Mouse (Mus musculus): ENCODE measurements around the gene Rnase11. TPM values are rescaled to one million over a fixed set of nuclear protein-coding genes. Genes with fewer than 3 reads are reported as not detected.
"Not testable (repeated sequence)": the region's sequence is repeated elsewhere in the genome, so short reads cannot be mapped to it uniquely, and the experiment has no call there.

The Rnase11 gene
- polyA plus RNA-seq (2016; fragmentation: Nextera tagmentation; extraction: Ambion mirVana), result not detected in 2 replicates

GRCm38 (mm10) chr14:51050063-51050462 lies at the start of gene Rnase11:
Rnase11 (minus strand) TSS chr14:51050163.
- 76% methylated on average over 2 of the region's 2 CpGs for WGBS
- Histone ChIP-seq H3K4me3 (replicated peaks) (no peak within 1 kb of the TSS), H3K9me3 (no peaks in the 10 kb centered on the region), H3K4me2 (no peak within 1 kb of the TSS), H3K27ac (no peak within 1 kb of the TSS), H3K4me1 (peaks cover 12% of the 10 kb centered on the region), H3K27me3 (peaks cover 28% of the 10 kb centered on the region), H3K9ac (no peak within 1 kb of the TSS), H3K36me3 (replicated peaks) (no peaks in the 10 kb centered on the region)
- no peak for ATAC-seq (ENCODE audit: low FRiP score)

DNA sequence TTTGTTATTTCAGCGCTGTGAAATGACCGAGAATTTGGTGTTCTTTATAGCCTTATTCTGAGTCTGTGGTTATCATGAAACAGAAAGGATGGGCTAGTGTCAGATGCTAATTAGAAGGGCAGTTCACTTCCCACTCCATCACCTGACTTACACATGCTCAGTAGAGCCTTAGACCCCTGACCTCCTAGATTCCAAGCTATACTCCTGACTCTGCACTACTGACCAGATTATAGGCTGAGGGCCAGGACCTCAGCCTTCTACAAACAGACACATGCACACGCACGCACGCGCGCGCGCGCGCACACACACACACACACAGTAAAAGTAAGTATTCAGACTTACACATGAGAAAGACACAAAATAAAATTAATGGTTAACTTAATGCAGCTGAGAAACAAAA lies 49.0 kb upstream of the Rnase11 start:
- H3K27me3 ChIP-seq, result no peaks in the 10 kb centered on the region
- H3K4me3 ChIP-seq (replicated peaks), result no peak overlapping the region
- no peak overlapping the region for H3K9ac ChIP-seq
- no peaks in the 10 kb centered on the region for H3K9me3 ChIP-seq
- no peak for ATAC-seq (ENCODE audit: low FRiP score)
- H3K4me1 ChIP-seq, result no peaks in the 10 kb centered on the region
- no peak overlapping the region for H3K27ac ChIP-seq
- no peaks in the 10 kb centered on the region for H3K36me3 ChIP-seq (replicated peaks)
- WGBS, result 96% methylated on average over 11 of the region's 11 CpGs
- H3K4me2 ChIP-seq, result no peak overlapping the region

DNA sequence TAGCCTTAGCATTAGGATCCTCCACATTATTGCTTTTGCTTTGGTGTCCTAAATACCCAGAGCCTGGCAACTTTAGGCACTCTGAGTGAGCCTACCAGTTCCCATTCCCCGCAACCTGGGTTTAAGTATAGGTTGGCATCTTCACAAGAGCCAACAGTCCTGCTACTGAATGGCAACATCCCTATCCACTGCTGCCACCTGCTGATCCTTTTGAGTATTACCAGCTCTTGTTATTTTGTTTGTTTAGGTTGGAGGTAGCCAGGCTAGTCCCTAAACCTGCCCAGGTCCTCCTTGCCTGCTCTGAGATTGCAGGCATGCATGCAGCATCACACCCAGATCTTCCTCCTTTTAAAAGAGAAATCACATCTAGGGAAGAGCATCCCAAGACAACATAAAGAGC lies 48.3 kb upstream of the Rnase11 start:
- H3K36me3 ChIP-seq (replicated peaks); H3K4me1 ChIP-seq; H3K4me3 ChIP-seq (replicated peaks); H3K27ac ChIP-seq; H3K4me2 ChIP-seq; H3K9ac ChIP-seq; H3K27me3 ChIP-seq; H3K9me3 ChIP-seq: not testable (repeated sequence)
- 49% methylated on average over 1 of the region's 1 CpGs for WGBS
- ATAC-seq (ENCODE audit: low FRiP score), result peak; percentile 55; the same call in 1 of the 2 replicates

DNA sequence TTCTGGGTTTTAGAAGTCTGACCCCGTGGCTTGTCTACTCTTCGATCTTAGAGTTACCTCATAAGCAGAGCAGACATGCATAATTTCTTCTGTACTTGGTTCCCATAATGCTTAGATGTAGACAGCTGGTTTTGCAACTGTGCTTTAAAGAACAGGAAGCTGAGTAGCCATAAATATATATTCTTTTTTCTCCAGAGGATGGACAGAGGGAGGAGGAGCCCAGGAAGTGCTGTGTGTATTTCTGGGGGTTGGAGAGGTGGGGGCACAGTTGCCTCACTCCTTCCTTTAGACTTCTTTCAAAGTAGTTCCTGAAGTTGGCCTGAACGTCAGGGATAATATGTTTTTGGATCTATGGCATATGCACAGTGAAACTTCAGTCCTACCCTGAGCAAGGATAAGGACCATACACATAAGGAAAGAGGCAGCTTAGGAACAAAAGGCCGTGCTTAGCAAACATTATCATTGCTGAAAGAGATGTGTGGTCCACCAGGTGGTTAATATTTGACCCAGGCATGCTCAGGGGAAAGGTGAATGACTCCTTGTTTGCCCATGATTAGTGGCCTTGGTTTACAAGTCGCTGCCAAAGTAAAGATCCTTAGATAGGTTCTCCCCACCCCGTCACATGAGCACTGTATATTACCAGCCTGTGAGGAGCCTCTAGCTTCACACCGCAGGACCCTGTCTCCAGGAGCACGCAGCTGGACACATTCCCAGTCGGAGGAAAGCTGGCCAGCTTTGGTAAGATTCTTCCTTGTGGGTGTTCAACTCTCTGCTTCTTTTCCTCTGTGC lies 46.0 kb upstream of the Rnase11 start:
- WGBS, result 79% methylated on average over 9 of the region's 9 CpGs
- Histone ChIP-seq H3K27ac (no peak overlapping the region), H3K4me1 (peaks cover 5% of the 10 kb centered on the region), H3K27me3 (no peaks in the 10 kb centered on the region), H3K9ac (no peak overlapping the region), H3K36me3 (replicated peaks) (no peaks in the 10 kb centered on the region), H3K9me3 (no peaks in the 10 kb centered on the region), H3K4me2 (no peak overlapping the region), H3K4me3 (replicated peaks) (no peak overlapping the region)
- ATAC-seq (ENCODE audit: low FRiP score), result no peak

DNA sequence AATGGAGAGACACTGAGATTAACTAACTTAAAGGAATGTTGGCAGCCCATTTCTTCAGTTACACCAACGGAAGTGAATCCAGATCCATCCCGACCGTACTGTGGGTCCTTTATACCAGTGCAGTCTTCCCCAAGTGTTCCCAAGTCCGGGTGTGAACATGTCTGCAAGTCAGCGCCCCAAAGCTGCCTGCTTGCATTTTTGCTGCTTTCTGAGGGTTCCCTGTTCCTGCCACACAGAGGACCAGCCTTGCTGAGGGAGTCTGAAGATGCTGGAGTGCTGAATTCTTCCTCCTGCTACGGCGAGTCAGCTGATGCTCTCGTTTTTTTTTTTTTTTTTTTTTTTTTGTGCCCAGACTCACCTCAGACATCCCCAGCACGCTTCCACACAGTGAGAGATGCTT lies 45.0 kb upstream of the Rnase11 start:
- Histone ChIP-seq H3K36me3 (replicated peaks) (no peaks in the 10 kb centered on the region), H3K4me1 (peaks cover 8% of the 10 kb centered on the region), H3K9ac (no peak overlapping the region), H3K9me3 (no peaks in the 10 kb centered on the region), H3K27ac (no peak overlapping the region), H3K4me2 (no peak overlapping the region), H3K27me3 (no peaks in the 10 kb centered on the region), H3K4me3 (replicated peaks) (no peak overlapping the region)
- WGBS, result 64% methylated on average over 9 of the region's 9 CpGs
- no peak for ATAC-seq (ENCODE audit: low FRiP score)

GRCm38 (mm10) chr14:51094096-51094875 lies 44.3 kb upstream of the Rnase11 start:
- WGBS, result 86% methylated on average over 5 of the region's 5 CpGs
- Histone ChIP-seq H3K27me3 (no peaks in the 10 kb centered on the region), H3K4me1 (peaks cover 8% of the 10 kb centered on the region), H3K4me3 (replicated peaks) (no peak overlapping the region), H3K9me3 (no peaks in the 10 kb centered on the region), H3K4me2 (no peak overlapping the region), H3K27ac (no peak overlapping the region), H3K9ac (no peak overlapping the region), H3K36me3 (replicated peaks) (no peaks in the 10 kb centered on the region)
- ATAC-seq (ENCODE audit: low FRiP score), result no peak

GRCm38 (mm10) chr14:51093496-51093895 lies 43.5 kb upstream of the Rnase11 start:
- H3K4me3 ChIP-seq (replicated peaks), result no peak overlapping the region
- no peaks in the 10 kb centered on the region for H3K27me3 ChIP-seq
- ATAC-seq (ENCODE audit: low FRiP score), result no peak
- H3K4me1 ChIP-seq, result peaks cover 11% of the 10 kb centered on the region
- H3K9me3 ChIP-seq, result no peaks in the 10 kb centered on the region
- no peak overlapping the region for H3K9ac ChIP-seq
- H3K36me3 ChIP-seq (replicated peaks), result no peaks in the 10 kb centered on the region
- H3K4me2 ChIP-seq, result no peak overlapping the region
- no peak overlapping the region for H3K27ac ChIP-seq
- WGBS, result 29% methylated on average over 3 of the region's 3 CpGs

DNA sequence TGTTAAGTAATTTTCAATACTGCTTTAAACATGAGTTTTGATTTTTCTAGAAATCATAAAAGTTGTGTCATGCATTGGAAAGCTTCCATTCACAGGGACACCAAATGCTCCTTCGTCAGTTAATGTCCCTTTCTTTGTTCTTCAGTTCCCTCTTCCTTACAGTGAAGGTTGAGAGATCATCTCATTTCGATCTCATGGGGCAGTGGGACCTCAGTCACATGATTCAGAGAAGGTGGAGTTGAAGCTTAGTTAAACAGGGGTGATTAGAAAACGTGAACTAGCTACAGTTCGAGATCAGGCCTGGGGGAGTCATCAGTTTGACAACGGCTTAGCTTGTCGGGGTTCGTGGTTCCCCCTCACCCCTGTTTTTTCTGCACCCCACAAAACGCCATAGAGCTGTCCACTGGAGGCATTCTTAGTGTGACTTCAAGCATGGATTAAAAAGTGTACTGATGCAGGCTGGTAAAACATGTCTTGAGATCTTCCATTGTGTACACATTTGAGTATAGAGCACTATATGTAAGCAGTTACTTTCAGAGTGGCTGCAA lies 42.2 kb upstream of the Rnase11 start:
- H3K9ac ChIP-seq, result no peak overlapping the region
- H3K4me1 ChIP-seq, result peaks cover 11% of the 10 kb centered on the region
- H3K9me3 ChIP-seq, result no peaks in the 10 kb centered on the region
- no peak overlapping the region for H3K4me3 ChIP-seq (replicated peaks)
- no peak for ATAC-seq (ENCODE audit: low FRiP score)
- WGBS, result 60% methylated on average over 8 of the region's 8 CpGs
- no peaks in the 10 kb centered on the region for H3K36me3 ChIP-seq (replicated peaks)
- H3K4me2 ChIP-seq, result no peak overlapping the region
- H3K27me3 ChIP-seq, result no peaks in the 10 kb centered on the region
- no peak overlapping the region for H3K27ac ChIP-seq

DNA sequence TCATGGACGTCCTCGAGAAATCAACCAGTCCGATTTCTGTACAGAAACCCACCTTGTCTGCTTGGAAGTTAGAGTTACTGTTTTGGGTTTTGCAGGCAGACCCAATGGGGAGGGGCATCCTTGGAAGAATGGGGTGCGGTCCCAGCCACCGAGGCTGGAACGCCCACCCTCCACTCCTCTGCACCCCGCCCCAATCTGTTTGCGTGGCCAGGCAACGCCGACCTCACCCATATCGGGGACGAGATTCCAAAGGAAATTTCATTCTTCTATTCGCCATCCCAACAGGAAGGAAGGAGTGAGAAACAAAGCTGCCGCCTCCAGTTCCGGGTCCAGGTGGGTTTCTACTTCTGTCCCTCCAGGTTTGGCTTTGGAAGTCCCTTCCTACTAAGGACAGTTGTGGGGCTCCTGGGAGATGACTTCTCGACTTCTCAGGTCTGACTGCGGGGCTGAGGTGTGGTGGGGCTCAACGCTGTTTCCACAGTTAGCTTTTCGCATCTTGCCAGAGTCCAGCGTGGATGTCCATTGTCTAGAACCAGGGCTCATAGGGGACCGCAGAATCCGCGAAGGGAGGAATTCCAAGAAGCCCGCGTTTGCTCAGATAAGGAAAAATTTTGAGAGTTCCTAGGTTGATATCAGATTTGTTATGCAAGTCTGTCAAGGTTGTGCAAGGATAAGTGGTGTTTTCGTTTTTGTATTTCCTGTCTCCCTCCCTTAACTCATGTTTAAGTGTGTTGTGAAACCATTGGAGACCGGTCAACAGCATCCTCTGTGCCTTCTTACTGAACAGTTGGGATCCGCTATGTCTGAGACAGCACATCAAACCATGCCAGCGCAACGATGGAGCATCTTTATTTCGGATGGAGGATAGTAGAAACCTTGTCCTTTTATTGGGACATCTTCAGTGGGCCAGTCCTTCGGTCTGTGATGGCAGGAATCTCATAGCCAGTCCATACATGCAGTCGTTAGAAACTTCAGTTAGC lies 41.2 kb upstream of the Rnase11 start, which contains the start of the genes Rnase4 and Ang:
Gene Rnase4 (plus strand): TSS at position 157 of the 980 bp plus-strand sequence.
Gene Ang (plus strand): TSS at position 230 of the 980 bp plus-strand sequence.
- H3K27me3 ChIP-seq, result no peaks in the 10 kb centered on the region
- ATAC-seq (ENCODE audit: low FRiP score), result peak; percentile 16; the same call in 1 of the 2 replicates

DNA sequence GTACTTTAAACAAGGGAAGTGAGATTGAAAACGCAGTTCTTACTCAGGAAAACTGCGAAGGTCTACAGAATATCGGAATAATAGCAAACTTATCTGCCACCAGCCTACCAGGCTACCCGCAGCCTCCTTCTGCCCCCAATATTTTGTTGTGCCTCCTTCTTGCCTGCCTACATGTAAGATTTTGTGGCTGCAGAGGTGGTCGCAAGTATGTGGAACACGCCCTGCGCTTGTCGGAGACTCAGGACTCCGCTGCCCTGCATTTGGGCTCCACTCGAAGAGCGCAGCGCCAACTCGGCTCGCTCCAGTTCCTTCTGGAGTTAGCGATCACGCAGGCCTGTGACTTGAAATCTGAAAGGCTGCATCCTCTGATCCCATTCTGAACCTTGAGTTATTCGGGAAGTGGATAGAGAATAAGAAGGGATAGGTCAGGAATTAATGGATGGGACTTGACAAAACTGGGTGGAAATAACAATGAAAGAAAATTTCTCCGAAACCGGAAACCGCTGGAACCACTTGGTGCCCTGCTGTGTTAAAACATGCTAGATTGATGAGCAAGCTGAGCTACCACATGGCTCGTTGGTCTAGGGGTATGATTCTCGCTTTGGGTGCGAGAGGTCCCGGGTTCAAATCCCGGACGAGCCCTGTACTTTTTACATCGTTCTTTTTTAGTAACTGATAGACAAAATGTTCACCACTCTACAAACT lies 40.3 kb upstream of the Rnase11 start:
- Histone ChIP-seq H3K27ac (peak overlapping the region; percentile 81), H3K9ac (peak overlapping the region; percentile 59), H3K4me2 (peak overlapping the region; percentile 72), H3K4me1 (peaks cover 11% of the 10 kb centered on the region), H3K4me3 (replicated peaks) (peak overlapping the region; percentile 69), H3K27me3 (no peaks in the 10 kb centered on the region), H3K36me3 (replicated peaks) (no peaks in the 10 kb centered on the region), H3K9me3 (no peaks in the 10 kb centered on the region)
- ATAC-seq (ENCODE audit: low FRiP score), result peak; percentile 57
- WGBS, result under 1% methylated on average over 27 of the region's 27 CpGs

More for the DNA sequence above, 41.2 kb upstream of the Rnase11 start, which contains the start of the genes Rnase4 and Ang:
- Histone ChIP-seq H3K9me3 (no peaks in the 10 kb centered on the region), H3K4me2 (peak within 1 kb of the TSS; percentile 72), H3K9ac (peak within 1 kb of the TSS; percentile 59), H3K4me1 (peaks cover 11% of the 10 kb centered on the region), H3K36me3 (replicated peaks) (no peaks in the 10 kb centered on the region), H3K4me3 (replicated peaks) (peak within 1 kb of the TSS; percentile 69), H3K27ac (peak within 1 kb of the TSS; percentile 81)
- WGBS, result 10% methylated on average over 33 of the region's 33 CpGs

- Histone ChIP-seq H3K27me3 (no peaks in the 10 kb centered on the region), H3K4me1 (peaks cover 11% of the 10 kb centered on the region), H3K4me2 (peak overlapping the region; percentile 72), H3K4me3 (replicated peaks) (peak overlapping the region; percentile 69), H3K9ac (peak overlapping the region; percentile 59), H3K36me3 (replicated peaks) (no peaks in the 10 kb centered on the region), H3K27ac (peak overlapping the region; percentile 81), H3K9me3 (no peaks in the 10 kb centered on the region)
- WGBS, result under 1% methylated on average over 15 of the region's 15 CpGs
- ATAC-seq (ENCODE audit: low FRiP score), result peak; percentile 8; the same call in 1 of the 2 replicates
These were observed 39.7 kb upstream of the Rnase11 start for GRCm38 (mm10) chr14:51089674-51090076.

Measured in forebrain, embryonic 12.5 days (tissue).